Mouse (Mus musculus): ENCODE data around the gene Zcchc17.

Zcchc17 gene

DNA sequence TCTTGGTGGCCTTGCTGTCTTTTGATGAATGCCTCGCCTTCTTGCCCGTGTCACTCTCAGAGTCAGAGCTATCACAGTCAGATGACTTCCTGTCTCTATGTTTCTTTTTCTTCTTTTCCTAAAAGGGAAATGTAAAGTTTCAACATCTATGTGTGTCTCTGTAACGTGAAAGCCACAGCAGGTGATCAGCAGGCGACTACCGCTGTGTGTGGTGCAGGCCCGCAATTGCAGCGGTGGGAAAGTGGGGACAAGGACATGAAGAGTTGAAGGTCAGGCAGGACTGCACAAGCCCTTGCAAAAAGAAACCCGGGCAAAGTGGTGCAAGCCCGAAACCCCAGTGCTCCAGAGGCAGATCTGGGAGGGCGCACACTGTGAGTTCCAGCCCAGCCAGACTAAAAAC lies 43.1 kb downstream of the Zcchc17 start:
- DNase-seq: no peak

DNA sequence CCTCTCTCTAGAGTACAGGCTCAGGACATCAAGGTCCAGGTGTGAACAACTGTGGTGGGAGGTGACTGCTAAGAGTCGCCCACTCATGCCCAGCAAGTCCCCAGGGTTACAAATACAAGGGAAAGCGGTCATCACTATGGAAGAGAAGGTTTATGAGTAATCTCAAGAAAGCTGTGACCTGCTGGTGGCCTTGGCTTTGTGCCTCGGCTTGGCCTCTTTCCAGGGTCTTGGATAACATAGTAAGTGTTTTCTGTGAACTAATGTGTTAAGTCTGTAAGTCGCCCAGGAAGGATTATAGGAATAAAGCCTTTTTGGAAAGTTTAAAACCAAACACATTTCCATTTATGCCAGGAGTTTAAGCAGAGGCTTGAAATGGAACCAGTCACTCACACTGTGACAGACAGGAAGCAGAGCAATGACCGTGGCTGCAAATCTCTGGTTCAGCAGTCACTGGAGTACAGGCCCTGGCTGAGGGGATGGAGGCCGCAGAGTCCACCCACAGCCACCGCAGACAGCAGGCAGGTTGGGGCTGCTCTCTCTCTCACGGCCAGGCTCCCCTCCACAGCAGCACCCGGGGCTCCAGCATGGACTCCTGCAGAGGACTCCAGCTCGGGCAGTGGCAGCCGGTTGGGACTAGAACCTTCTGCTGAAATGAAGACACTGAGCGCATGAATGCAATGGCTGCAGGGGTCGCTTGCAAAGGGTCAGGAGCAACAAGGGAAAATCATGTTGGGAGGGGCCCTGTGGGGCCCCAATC lies 43.8 kb downstream of the Zcchc17 start:
- DNase-seq: peak; percentile 85

DNA sequence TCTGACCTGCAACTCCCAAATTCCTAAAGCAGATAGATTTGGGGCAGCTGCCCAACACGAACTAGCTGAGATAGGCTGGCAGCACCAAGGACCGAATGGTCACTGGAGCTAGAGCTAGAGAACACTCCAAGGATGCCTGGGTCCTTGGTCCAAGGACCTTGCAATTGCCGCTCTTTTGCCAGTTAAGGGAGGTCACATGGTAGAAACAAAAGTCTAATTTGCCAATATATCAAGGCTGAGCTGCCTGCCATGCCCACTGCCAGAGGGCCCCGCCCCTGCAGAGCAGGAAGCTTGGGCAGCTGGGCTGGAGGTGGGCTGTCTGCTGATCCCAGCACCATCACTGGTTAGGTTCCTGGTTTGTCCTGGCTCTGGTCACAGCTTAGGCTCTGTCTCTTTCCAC lies 46.2 kb downstream of the Zcchc17 start:
- DNase-seq: no peak

DNA sequence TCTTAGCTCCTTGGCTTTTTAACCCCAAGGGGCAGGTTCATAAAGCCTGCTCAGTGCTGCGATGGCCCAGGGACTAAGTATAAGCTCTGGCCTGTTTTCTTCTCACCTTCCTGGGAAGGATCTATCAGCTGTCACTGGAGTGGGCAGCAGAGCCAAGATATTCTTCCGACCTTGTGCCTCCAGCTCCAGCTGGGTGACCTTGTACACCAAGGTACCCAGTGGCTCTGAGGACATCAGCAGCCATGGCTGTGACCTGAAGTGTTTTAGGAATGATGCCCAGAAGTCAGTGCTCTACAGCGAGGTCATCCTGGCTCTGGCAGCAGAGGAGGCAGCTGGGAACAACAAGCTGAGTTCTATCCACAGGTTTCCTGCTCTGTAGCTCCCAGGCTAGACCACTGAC lies 47.2 kb downstream of the Zcchc17 start:
- no peak for DNase-seq

DNA sequence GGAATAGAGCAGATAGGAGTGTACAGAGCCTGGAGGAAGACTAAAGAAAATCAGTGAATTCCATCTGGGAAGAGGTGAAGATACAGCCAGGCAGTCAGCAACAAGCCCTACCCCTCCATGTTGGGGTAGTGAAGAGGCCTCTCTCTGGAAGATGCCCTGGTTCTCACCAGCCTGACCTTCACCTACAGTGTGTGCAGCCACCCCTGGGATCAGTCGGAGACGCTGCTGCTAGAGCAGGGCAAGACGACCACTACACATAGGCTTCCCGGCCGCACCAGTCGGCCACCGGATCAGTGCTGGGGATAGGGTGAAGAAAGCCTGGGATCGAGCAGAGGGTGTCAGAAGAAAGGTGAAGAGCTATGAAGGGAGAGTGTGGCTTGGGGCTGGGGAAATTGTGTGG lies 50.5 kb downstream of the Zcchc17 start:
- no peak for DNase-seq

DNA sequence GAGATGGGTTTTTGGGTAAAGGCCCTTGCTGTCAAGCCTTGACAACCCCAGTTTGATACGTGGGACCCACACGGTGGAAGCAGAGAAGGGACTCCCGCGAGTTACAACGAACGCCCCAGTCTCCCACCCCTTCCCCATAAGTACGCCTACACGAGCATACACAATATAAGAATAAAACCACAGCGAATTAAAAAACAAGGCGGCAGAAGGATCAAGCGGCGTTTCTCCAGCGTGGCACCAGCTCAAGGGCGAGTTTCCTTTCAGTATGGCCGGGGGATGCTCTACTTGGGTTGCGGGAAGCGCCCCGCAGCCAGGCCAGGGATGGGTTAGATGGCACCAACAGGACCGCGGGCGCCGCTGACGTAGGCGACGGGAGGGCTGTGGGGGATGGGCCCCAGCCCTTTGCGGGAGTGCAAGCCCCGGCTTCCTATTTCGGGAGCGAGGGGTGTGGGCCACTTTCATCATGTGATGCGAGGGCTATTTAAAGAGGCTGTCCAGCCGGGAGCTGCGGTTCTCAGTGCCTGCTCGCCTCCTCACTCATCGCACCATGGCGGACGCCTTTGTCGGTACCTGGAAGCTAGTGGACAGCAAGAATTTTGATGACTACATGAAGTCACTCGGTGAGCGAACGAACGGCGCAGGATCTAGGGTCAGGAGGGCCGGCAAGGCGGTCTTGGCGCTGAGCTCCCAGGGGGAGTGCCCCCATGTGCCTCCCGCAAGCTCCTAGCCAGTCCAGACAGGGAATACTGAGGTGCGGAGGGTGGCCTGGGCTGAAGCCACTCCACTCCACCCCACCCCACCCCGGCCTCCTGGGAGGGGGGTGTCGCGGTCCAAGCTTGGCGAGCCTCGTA lies 51.3 kb downstream of the Zcchc17 start, which contains the start of the genes Fabp3 and Gm10570:
Gene Fabp3 (plus strand): TSS at position 365 of the 851 bp plus-strand sequence.
Gene Gm10570 (minus strand): TSS at position 444 of the 851 bp plus-strand sequence.
- DNase-seq: peak; percentile 72

DNA sequence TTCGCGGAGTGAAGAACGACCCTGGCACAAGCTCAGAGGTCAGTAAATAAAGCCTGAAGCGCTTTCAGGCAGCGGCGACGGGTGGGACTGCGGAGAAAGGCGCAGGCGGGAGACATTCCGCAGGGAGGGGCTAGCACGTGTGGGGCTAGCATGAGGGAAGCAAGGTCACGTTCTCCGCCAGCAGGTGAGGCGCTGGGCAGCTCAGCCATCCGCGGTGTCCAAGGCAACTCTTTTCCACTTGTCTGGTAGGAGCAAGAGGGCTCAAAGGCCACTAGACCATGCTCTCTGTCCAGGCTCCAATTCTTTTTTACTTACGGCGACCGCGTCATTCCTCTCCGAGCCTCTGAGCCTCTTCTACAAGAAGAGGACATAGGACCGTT lies 51.9 kb downstream of the Zcchc17 start:
- peak; percentile 89 for DNase-seq

DNA sequence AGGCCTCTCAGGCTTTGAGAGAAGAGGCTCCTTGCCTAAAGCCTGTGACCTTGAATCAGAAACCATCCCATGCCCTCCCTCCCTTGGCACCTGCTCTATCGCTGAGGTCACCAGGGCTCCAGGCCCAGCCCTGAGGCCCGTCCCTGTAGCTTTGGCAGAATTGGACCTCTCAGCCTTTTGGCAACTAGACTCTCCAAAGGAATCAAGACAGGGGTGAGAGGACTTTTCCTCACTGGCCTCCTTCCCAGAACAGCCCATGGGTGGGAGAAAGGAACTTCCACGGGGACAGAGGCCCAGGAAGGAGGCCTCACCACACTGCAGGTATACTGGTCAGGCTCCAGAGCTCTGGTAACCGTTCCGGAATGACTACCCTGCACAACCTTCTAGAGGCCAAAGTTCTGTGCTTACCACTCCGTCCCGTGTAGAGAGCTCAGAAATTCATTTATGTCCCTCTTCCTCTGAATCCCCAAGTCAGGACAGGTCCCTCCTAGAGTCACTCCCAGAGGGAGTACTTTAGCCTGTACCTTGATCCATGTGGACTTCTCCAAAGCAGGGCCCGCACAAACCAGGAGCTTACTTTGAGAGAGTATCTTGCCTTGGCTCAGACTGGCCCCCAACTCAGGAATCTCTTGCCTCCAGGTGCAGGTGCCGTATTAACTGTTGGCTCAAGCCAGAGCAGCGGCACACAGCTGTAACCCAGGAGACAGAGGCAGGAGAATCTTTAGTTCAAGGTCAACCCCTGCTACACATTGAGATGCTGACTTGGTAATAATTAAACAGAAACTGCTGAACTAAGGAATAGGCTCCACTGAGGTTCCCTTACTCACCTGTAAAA lies 52.7 kb downstream of the Zcchc17 start:
- peak; percentile 44 for DNase-seq

DNA sequence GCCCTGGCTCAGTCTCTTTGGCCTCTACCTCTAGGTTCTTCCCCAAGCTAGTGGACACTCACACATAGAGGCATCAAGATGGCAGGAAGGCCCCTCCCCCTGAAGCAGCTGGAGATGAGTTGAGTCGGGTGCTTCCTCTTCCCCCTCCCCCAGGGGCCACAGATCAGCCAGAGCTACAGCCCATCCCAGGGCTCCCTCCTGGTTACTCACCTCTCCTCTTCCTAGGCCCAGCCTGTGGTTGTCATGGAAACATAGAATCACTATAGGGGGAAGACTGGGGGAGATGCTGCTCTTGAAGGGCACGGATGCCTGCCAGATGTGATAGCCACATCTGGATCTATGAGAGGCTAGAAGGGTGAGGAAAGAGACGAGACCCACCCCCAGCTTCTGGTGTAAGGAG lies 55.0 kb downstream of the Zcchc17 start:
- no peak for DNase-seq

DNA sequence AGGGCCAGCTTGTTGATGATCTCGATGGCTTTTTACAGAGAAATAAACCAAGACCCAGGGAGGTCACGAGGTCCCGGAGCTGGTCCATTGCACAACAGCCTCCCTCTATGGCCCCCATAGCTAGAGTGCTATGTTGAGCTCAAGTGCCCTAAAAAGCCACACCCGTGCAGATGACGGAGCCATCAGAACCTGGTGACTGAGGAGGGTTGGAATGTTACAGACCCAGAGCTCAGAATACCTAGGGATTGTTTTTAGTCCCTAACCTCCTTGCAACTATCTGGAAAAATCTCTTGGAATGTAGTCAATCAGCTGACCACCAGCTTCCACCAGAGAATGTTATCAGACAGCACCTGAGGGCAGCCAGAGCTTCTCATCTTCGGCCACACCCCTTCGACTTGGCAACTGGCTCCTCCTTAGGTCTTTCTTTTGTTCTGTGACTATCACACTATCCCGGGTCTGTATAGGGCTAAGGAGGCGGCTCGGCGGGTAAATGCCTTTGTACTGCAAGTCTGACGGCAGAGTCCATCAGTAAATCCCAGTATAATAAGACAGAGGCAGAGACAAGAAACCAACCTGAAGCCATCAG lies 57.4 kb downstream of the Zcchc17 start:
- DNase-seq: no peak

DNA sequence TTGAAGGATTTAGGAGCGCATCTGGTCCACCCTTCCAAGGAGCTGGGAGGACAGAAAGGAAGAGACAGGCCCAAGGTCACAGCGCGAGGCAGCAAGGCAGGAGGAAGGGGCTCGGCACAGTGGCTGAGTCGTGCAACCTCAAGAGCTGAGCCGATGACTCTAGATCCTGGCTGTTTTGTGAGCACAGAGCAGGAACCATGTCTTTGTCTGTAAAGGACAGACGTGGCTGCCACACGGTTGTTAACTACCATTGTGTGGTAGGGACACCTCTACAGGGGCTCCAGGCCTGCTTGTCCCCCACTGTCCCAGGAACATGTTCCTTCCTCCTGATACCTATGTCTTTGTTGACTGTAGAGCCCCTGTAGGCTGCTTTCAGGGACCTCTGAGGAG lies 60.1 kb downstream of the Zcchc17 start:
- no peak for DNase-seq

DNA sequence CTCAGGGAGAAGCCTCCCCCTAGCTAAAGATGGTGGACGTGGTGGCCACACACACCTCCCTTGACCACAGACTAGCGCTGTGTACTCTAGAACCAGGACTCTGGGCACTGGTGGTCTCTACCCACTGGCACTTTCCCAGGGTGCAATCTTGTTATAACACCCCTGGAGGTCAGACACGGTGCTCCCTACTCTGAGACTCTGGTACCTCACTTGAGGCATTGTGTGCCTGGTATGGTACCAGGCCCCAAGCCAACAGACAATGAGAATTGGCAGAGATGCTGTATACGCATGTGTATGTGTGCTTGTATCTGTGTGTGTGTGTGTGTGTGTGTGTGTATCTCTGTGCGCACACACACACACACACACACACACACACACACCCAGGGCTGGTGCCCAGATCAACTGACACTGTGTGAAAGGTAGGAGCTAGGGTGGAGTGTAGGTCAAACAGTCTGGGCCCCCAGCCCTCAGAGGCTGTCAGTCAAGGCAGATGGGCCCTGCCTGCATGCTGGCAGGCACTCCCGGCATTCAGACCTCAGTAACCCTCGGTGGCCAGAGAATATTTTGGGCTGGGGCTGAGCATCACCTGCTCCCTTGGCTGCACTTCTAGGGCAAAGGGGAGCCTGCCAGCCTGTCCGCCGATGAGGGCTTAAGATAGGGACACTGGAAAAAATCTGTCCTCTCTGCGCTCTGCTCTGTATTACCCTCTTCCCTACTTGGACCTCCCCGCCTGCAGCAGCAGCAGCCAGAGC lies 60.7 kb downstream of the Zcchc17 start:
- no peak for DNase-seq

DNA sequence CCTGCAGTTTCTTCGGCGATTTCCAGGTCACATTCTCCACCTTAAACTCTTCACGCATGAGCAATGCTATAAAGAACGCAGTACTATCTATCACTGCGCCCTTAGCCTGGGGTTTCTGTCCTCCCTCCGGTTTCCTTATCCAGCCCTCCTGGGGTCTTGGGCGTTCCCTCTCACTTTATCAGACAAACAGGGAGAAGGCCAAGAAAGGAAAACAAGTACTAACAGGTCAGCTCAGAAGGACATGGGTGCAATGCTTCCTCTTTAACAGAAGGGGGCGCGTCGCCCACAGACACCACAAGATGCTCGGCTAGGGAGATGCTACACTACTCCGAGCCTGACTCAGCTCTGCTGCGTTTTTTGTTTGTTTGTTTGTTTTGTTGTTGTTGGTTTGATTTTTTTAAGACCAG lies 62.6 kb downstream of the Zcchc17 start:
- DNase-seq: no peak

DNA sequence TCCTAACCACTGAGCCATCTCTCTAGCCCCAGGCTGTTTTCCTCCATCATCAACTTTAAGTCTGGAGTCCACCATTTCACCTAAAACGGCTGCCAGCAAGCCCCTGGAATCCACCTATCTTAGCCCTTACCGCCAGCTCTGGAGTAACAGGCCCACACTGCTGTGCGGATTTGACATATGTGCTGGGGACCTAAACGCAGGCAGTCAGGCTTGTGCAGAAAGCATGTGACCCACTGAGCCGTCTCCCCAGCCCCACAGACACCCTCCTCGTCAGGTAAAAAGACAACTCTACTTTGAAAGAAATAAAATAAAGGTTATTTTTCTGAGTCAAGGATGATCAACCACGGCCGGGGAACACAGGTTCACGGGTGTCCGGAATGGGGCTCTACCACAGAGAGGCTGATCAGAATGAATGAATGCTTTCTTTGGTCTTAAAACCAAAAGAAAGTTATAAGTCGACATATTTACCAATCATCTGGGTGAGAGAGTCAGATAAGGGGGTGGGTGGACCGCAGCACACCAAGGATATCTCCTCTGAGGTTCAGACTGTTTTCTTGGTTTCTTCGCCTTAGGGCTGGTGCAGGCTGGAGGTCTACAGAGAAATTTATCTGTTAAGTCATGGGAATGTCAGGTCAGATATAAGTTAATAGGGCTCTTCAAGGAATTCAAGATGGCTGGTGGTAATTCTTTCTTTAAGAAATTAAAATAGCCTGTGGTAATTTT lies 63.3 kb downstream of the Zcchc17 start:
- DNase-seq: no peak

DNA sequence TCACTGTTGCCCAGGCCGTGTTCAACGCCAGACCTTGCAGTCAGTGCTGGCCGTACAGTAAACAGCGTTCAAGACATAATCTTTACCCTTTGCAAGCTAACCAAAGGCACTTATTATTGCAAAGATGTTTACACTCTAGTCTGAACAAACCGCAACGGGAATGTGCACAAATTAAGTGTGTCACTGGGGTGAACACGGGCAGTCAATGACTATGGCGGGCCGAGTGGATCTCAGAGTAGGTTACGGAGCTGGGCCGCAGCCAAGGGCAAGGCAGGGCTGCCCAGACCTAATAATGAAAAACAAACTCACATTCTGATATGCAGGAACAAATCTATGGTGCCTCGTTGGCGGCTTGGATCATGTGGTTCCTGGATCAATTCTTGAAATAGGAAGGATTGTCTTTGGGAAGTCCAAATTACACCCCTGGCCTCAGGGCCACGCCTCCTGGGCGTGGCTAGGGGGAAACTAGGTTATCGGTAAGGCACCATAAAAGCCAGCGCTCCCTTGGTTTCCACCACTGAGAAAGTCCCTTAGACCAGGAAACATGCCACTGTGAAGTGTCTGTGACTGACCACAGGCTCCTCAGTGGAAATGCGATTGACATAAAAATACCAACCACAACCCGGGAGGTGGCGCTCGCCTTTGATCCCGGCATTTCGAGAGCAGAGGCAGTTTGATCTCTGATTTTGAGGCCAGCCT lies 64.5 kb downstream of the Zcchc17 start:
- peak; percentile 37 for DNase-seq

DNA sequence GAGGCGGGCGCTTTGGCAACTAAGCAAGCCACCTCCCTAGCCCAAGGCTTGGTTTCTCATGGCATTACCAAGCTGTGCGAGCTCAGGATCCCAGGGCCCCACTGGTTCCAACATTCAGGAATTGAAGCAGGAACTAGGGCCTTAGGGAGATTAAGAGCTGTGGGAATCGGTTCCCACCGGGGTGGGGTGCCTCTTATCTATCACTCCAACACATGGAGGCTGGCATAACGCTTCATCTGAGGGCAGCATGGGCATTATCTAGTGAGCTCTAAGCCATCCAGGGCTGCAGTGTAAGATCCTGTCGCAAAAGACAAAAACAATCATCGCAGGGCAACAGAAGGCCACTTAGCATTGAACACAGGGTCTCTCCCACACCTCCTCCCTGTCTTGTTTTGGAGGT lies 65.2 kb downstream of the Zcchc17 start:
- DNase-seq: no peak

DNA sequence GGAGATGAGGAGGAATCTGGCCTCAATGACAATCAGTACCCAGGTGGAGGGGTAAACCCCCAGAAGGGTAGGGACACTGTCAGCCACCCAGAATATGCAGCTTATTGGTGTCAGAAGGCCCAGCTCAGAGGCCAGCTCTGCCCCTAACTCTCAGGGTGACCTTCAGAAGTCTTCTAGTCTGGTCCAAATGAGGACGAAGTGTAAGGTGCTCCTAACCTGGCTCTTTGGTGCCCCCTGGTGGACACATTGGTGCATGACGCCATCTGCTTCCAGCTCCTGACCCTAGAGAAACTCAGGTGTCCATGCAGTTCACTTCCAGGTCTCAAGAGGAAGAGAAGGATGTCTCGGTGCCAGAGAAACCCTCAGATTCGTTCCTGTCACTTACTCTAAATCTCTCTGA lies 67.5 kb downstream of the Zcchc17 start:
- peak; percentile 88 for DNase-seq

DNA sequence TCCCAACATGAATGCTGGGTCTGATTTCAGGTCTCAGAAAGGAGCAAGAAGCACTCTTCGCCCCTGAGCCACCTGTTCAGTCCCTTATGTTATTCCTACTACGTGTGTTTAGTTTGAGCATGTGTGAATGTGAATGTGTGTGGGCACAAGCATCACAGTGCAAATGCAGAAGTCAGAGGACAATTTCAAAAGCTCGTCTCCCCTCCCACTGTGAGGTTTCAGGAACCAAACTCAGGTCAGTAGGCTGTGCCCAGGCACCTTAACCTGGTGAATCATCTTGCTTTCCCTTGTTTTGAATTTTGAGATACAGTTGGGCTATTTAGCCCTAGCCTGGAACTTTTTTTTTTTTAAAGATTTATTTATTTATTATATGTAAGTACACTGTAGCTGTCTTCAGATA lies 69.9 kb downstream of the Zcchc17 start:
- DNase-seq: no peak

DNA sequence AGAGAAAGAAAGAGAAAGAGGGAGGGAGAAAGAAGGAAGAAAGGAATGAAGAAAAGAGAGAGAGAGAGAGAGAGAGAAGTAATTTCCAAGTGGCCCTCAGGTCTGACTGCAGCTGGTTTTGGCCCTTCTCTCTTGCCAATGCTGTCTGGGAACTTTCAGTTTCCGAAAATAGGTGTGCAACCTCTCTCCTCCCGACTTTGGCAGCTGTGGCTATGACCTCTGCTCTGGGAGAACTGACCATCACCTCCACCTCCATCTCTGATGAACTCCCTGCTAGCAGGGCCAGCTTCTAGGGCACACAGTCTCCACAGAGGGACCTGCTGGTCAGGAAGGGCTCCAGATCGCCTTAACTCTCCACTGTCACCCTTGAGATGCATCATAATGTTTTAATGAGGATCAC lies 73.2 kb downstream of the Zcchc17 start:
- DNase-seq: no peak

DNA sequence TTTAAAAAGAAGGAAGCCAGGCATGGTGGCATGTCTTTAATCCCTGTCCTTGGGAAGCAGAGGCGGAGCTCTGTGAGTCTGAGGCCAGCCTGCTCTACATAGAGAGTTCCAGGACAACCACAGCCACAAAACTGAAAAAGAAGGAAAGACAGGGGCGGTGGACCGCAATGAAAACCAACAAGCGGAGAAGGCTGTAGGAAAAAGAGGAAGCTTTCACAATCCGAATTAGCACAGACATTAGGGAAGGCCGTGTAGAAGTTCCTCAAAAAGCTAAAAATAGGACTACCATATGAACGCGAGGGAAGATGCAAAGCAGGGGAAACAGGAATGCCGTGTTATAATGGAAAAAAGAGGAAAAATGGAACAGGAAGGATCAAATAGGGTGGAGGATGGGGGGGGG lies 75.9 kb downstream of the Zcchc17 start:
- no peak for DNase-seq

DNA sequence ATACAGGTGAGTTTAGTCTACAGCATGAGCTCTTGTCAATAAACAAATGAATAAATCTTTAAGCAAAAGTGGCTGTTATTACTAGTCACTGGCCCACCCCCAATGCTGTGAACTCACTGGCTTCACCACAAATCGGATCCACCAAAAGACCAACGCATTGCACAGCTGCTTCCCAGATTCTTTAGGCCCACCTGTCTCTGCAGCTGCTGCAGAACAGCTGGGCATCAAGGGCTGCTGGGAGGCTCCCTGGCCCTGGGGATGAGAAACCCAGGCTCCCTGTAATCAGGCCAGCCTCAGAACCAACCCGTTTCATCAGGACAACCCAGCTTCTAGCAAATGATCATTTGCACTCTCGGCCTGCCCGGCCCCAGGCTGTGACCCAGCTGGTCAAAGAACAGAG lies 76.9 kb downstream of the Zcchc17 start:
- no peak for DNase-seq

Measured in kidney, postnatal 10 days (tissue).